Mouse (Mus musculus) myocyte (in vitro differentiated cells): ENCODE measurements around the gene Cebpe. TPM values are rescaled to one million over a fixed set of nuclear protein-coding genes. Genes with fewer than 3 reads are reported as not detected.

Experiments used
- H3K27me3 ChIP-seq: one replicate; pipeline ENCODE4 v1.6.1; 2011; ENCODE audit not compliant: control insufficient read depth, insufficient read depth, insufficient read length
- H3K36me3 ChIP-seq: one replicate; pipeline ENCODE4 v1.6.1; 2011; ENCODE audit not compliant: control insufficient read depth, insufficient read depth
- H3K4me2 ChIP-seq: one replicate; pipeline ENCODE4 v1.6.1; 2011; ENCODE audit warnings: low read depth, control low read depth
- H3K4me3 ChIP-seq: one replicate; pipeline ENCODE4 v1.5.1; 2011; ENCODE audit warnings: mild to moderate bottlenecking, control low read depth, moderate library complexity
- H3K79me2 ChIP-seq: one replicate; pipeline ENCODE4 v1.6.1; 2011; ENCODE audit not compliant: control insufficient read depth, insufficient read depth
- H3ac ChIP-seq: one replicate; pipeline ENCODE4 v1.6.1; 2011; ENCODE audit not compliant: control insufficient read depth, insufficient read length
- CEBPB ChIP-seq: IDR thresholded peaks from 2 replicates; pipeline ENCODE4 v1.6.1; 2011; ENCODE audit warnings: mild to moderate bottlenecking, moderate library complexity; ENCODE audit not compliant: poor library complexity, insufficient read depth, severe bottlenecking
- E2F4 ChIP-seq: IDR thresholded peaks from one replicate; pipeline ENCODE4 v1.6.1; 2011; ENCODE audit warnings: mild to moderate bottlenecking, control low read depth, moderate library complexity; ENCODE audit not compliant: insufficient read depth
- MAX ChIP-seq: IDR thresholded peaks from one replicate; pipeline ENCODE4 v1.6.1; 2011; ENCODE audit warnings: low read depth, mild to moderate bottlenecking, control low read depth
- MYOD1 ChIP-seq, 3 experiments: IDR thresholded peaks; one replicate each; pipeline ENCODE4 v1.6.1; 2011; ENCODE audit warnings: control low read depth in 2 of 3, low read depth in 2 of 3, mild to moderate bottlenecking in 2 of 3, moderate library complexity in 1 of 3; ENCODE audit not compliant: insufficient read length in 2 of 3, control insufficient read depth in 1 of 3
- MYOG ChIP-seq, 3 experiments: IDR thresholded peaks; one replicate each; pipeline ENCODE4 v1.6.1; 2011; ENCODE audit warnings: control low read depth in 2 of 3, low read depth in 2 of 3, mild to moderate bottlenecking in 2 of 3; ENCODE audit not compliant: insufficient read length in 2 of 3, control insufficient read depth in 1 of 3, insufficient read depth in 1 of 3
- POLR2A ChIP-seq: IDR thresholded peaks from one replicate; pipeline ENCODE4 v1.6.1; 2011; ENCODE audit warnings: low read depth, mild to moderate bottlenecking, control low read depth, moderate library complexity; ENCODE audit not compliant: insufficient read length
- POLR2AphosphoS2 ChIP-seq: IDR thresholded peaks from one replicate; pipeline ENCODE4 v1.6.1; 2011; ENCODE audit warnings: low read depth, control low read depth; ENCODE audit not compliant: insufficient read length
- REST ChIP-seq: IDR thresholded peaks from one replicate; pipeline ENCODE4 v1.6.1; 2011; ENCODE audit warnings: mild to moderate bottlenecking, control low read depth, moderate library complexity; ENCODE audit not compliant: insufficient read depth, insufficient read length
- SRF ChIP-seq: IDR thresholded peaks from one replicate; pipeline ENCODE4 v1.6.1; 2011; ENCODE audit warnings: low read depth; ENCODE audit not compliant: control insufficient read depth, insufficient read length
- TCF12 ChIP-seq: IDR thresholded peaks from one replicate; pipeline ENCODE4 v1.6.1; 2011; ENCODE audit warnings: mild to moderate bottlenecking, control low read depth; ENCODE audit not compliant: poor library complexity, insufficient read depth, severe bottlenecking
- TCF3 ChIP-seq: IDR thresholded peaks from one replicate; pipeline ENCODE4 v1.6.1; 2011; ENCODE audit warnings: low read depth, control low read depth; ENCODE audit not compliant: insufficient read length
- USF1 ChIP-seq: IDR thresholded peaks from one replicate; pipeline ENCODE4 v1.6.1; 2011; ENCODE audit warnings: low read depth, mild to moderate bottlenecking, control low read depth, moderate library complexity
- polyA plus RNA-seq: library from polyadenylated mRNA; unstranded; fragments of >200 nt; fragmentation: generic; extraction: Trizol; gene quantifications from one replicate; pipeline ENCODE4 v1.2.1, GENCODE M21; 2012; ENCODE audit warnings: missing spikeins

Cebpe gene
- polyA plus RNA-seq, 1 experiment: not detected

DNA sequence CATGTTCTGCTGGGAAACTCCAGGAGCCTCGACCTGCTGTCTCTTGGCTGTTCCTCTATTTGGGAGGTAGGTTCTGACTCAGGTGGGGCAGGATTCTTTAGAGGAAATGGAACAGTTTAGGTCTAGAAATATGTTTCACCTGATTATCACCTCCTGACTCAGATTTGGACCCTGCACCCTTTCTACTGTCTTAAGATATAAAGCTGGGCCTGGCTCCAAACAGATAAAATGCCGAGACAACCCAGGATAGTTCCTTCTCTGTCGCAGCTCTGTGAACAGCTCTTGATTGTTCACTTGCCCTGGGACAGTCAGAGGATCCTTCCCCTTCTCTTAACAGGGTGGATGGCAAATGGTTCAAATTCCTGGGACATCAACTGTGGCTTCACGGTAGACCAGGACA lies 23.2 kb upstream of the Cebpe start:
- peaks cover 52% of the 10 kb centered on the region for H3K27me3 ChIP-seq
- no peak overlapping the region for H3K4me3 ChIP-seq
- H3K79me2 ChIP-seq: no peaks in the 10 kb centered on the region
- H3K36me3 ChIP-seq: no peaks in the 10 kb centered on the region
- TF ChIP-seq MYOG (IDR thresholded peaks at IDR 0.05; ENCODE audit: control insufficient read depth in 1 of 3, insufficient read depth in 1 of 3, insufficient read length in 2 of 3, low read depth in 2 of 3) (no peak), POLR2AphosphoS2 (no peak), MYOD1 (IDR thresholded peaks at IDR 0.05; ENCODE audit: control insufficient read depth in 1 of 3, insufficient read length in 2 of 3, low read depth in 2 of 3) (no peak), E2F4 (no peak), REST (no peak), CEBPB (no peak), SRF (no peak), TCF12 (no peak)
- no peak overlapping the region for H3K4me2 ChIP-seq
- no peak overlapping the region for H3ac ChIP-seq

GRCm38 (mm10) chr14:54734004-54734403 lies 22.0 kb upstream of the Cebpe start:
- Histone ChIP-seq H3K36me3 (no peaks in the 10 kb centered on the region), H3K4me3 (no peak overlapping the region), H3ac (no peak overlapping the region), H3K27me3 (peaks cover 60% of the 10 kb centered on the region), H3K79me2 (no peaks in the 10 kb centered on the region), H3K4me2 (no peak overlapping the region)
- TF ChIP-seq E2F4 (no peak), MAX (no peak), SRF (no peak), MYOD1 (IDR thresholded peaks at IDR 0.05; ENCODE audit: control insufficient read depth in 1 of 3, insufficient read length in 2 of 3, low read depth in 2 of 3) (no peak), POLR2A (no peak), CEBPB (no peak), USF1 (no peak), TCF3 (no peak), REST (no peak), MYOG (IDR thresholded peaks at IDR 0.05; ENCODE audit: control insufficient read depth in 1 of 3, insufficient read depth in 1 of 3, insufficient read length in 2 of 3, low read depth in 2 of 3) (no peak), POLR2AphosphoS2 (no peak), TCF12 (no peak)

DNA sequence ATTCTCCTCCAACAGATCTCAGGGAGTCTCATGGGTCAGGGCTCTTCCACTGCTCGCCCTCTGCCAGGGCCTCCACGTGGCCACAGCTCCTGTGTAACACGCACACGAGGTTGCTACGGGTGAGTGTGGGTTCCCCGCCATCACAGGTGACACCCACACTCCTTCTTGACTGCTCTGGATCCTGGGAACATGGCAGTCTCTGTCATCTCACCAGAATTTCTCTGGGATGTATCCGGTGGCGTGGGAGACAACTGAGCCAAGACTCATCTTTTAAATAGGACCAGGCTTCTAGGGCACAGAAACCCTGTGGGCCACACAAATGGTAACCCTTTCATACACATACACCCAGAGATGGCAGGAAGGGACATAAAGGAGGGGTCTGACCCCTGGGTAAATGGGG lies 20.2 kb upstream of the Cebpe start:
- Histone ChIP-seq H3K4me2 (no peak overlapping the region), H3K27me3 (peaks cover 52% of the 10 kb centered on the region), H3K36me3 (no peaks in the 10 kb centered on the region), H3ac (no peak overlapping the region), H3K4me3 (no peak overlapping the region), H3K79me2 (no peaks in the 10 kb centered on the region)
- TF ChIP-seq POLR2AphosphoS2 (no peak), E2F4 (no peak), TCF12 (no peak), SRF (no peak), MYOG (IDR thresholded peaks at IDR 0.05; ENCODE audit: control insufficient read depth in 1 of 3, insufficient read depth in 1 of 3, insufficient read length in 2 of 3, low read depth in 2 of 3) (no peak), TCF3 (no peak)

DNA sequence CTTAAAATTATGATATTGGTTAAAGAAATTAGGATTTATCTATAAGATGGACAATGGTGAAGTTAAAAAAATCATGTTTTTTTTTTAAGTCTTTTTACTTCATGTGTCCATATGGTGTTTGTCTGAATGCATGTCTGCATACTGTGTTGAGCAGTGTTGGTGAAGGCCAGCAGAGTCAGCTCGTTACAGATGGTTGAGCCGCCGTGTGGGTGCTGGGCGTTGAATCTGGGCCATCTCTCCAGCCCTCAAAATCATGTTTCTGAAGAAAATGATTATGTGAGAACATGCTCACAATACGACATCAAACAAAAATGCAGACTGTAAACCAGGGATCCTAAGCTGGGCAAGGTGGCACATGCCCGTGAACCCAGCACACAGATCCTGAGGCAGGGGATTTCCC lies 18.3 kb upstream of the Cebpe start:
- Histone ChIP-seq H3K36me3 (no peaks in the 10 kb centered on the region), H3K27me3 (peaks cover 41% of the 10 kb centered on the region), H3K4me2 (no peak overlapping the region), H3K79me2 (no peaks in the 10 kb centered on the region), H3ac (no peak overlapping the region), H3K4me3 (no peak overlapping the region)
- TF ChIP-seq CEBPB (no peak), MAX (no peak)

GRCm38 (mm10) chr14:54728823-54729653 lies 17.1 kb upstream of the Cebpe start:
- Histone ChIP-seq H3ac (no peak overlapping the region), H3K79me2 (no peaks in the 10 kb centered on the region), H3K36me3 (no peaks in the 10 kb centered on the region), H3K27me3 (peaks cover 41% of the 10 kb centered on the region), H3K4me3 (no peak overlapping the region), H3K4me2 (no peak overlapping the region)
- TF ChIP-seq MAX (no peak), E2F4 (no peak), POLR2A (no peak), MYOG (IDR thresholded peaks at IDR 0.05; ENCODE audit: control insufficient read depth in 1 of 3, insufficient read depth in 1 of 3, insufficient read length in 2 of 3, low read depth in 2 of 3) (no peak), SRF (no peak), TCF3 (no peak), USF1 (no peak), TCF12 (no peak), MYOD1 (IDR thresholded peaks at IDR 0.05; ENCODE audit: control insufficient read depth in 1 of 3, insufficient read length in 2 of 3, low read depth in 2 of 3) (no peak), CEBPB (no peak), REST (no peak), POLR2AphosphoS2 (no peak)
